Mouse (Mus musculus) MEL (cell line): ENCODE measurements around the gene Mettl1. TPM values are rescaled to one million over a fixed set of nuclear protein-coding genes. Genes with fewer than 3 reads are reported as not detected.

Source experiments
- DNase-seq: peaks from one replicate; pipeline ENCODE4 v3.0.0; 2011; ENCODE audit warnings: low read depth, low spot score
- H3K27ac ChIP-seq: 2 replicates; pipeline ENCODE4 v1.5.1; 2012; ENCODE audit warnings: low read depth, mild to moderate bottlenecking, control low read depth, low read length, moderate library complexity; ENCODE audit not compliant: control insufficient read depth
- H3K27me3 ChIP-seq, 2 experiments: fragments of 150-350 bp in 1 of 2; sonication (generic) in 1 of 2; 2 replicates each; pipeline ENCODE4 v1.6.1; 2012; ENCODE audit warnings: low read length in 2 of 2, mild to moderate bottlenecking in 2 of 2, improper control_type of control experiment in 1 of 2, moderate library complexity in 1 of 2; ENCODE audit not compliant: insufficient read depth in 2 of 2, control insufficient read depth in 1 of 2
- H3K36me3 ChIP-seq, 2 experiments: 2 replicates each; pipeline ENCODE4 v1.6.1; 2012 to 2014; ENCODE audit warnings: low read length in 2 of 2, improper control_type of control experiment in 1 of 2, inconsistent platforms in 1 of 2, mild to moderate bottlenecking in 1 of 2; ENCODE audit not compliant: insufficient read depth in 2 of 2, control insufficient read depth in 1 of 2
- H3K4me1 ChIP-seq, 2 experiments: fragments of 150-350 bp in 1 of 2; sonication (generic) in 1 of 2; 2 replicates each; pipeline ENCODE4 v1.6.1; 2012; ENCODE audit warnings: low read length in 2 of 2, improper control_type of control experiment in 1 of 2, mild to moderate bottlenecking in 1 of 2; ENCODE audit not compliant: insufficient read depth in 2 of 2, control insufficient read depth in 1 of 2
- H3K4me3 ChIP-seq, 2 experiments: fragments of 150-350 bp in 1 of 2; sonication (generic) in 1 of 2; 2 replicates each; pipeline ENCODE4 v1.5.1; 2012; ENCODE audit warnings: low read depth in 2 of 2, low read length in 2 of 2, mild to moderate bottlenecking in 2 of 2, moderate library complexity in 2 of 2, control low read depth in 1 of 2, improper control_type of control experiment in 1 of 2; ENCODE audit not compliant: control insufficient read depth in 1 of 2, insufficient read depth in 1 of 2
- H3K79me2 ChIP-seq: 2 replicates; pipeline ENCODE4 v1.6.1; 2012; ENCODE audit warnings: mild to moderate bottlenecking, low read length, moderate library complexity; ENCODE audit not compliant: control insufficient read depth, poor library complexity, insufficient read depth
- H3K9ac ChIP-seq: 2 replicates; pipeline ENCODE4 v1.6.1; 2012; ENCODE audit warnings: low read depth, mild to moderate bottlenecking, control low read depth, low read length, moderate library complexity; ENCODE audit not compliant: control insufficient read depth, poor library complexity, severe bottlenecking
- H3K9me3 ChIP-seq: fragments of 150-350 bp; sonication (generic); replicated peaks from 2 replicates; pipeline ENCODE4 v1.6.1; 2012; ENCODE audit warnings: mild to moderate bottlenecking, low read length, improper control_type of control experiment, moderate library complexity; ENCODE audit not compliant: insufficient read depth
- CHD1 ChIP-seq: IDR thresholded peaks from 2 replicates; pipeline ENCODE4 v1.6.1; 2012; ENCODE audit warnings: low read depth, mild to moderate bottlenecking, inconsistent platforms, low read length, improper control_type of control experiment
- CTCF ChIP-seq, 3 experiments: IDR thresholded peaks in 2 of 3; conservative IDR thresholded peaks in 1 of 3; 2 replicates each; pipeline ENCODE4 v1.5.1; 2011 to 2012; ENCODE audit warnings: low read length in 3 of 3, low read depth in 2 of 3, mild to moderate bottlenecking in 2 of 3, improper control_type of control experiment in 1 of 3, inconsistent platforms in 1 of 3, mixed read lengths in 1 of 3, moderate library complexity in 1 of 3; ENCODE audit not compliant: control insufficient read depth in 1 of 3, insufficient read depth in 1 of 3, poor library complexity in 1 of 3, severe bottlenecking in 1 of 3
- E2F4 ChIP-seq: IDR thresholded peaks from 2 replicates; pipeline ENCODE4 v1.6.1; 2011; ENCODE audit warnings: low read depth, low read length, improper control_type of control experiment, borderline replicate concordance
- ELF1 ChIP-seq: IDR thresholded peaks from 2 replicates; pipeline ENCODE4 v1.6.1; 2014; ENCODE audit warnings: low read depth, mild to moderate bottlenecking, inconsistent platforms, low read length, improper control_type of control experiment, moderate library complexity
- ETS1 ChIP-seq: IDR thresholded peaks from 2 replicates; pipeline ENCODE4 v1.6.1; 2012; ENCODE audit warnings: low read depth, mild to moderate bottlenecking, inconsistent platforms, low read length, improper control_type of control experiment, moderate library complexity
- GABPA ChIP-seq: IDR thresholded peaks from 2 replicates; pipeline ENCODE4 v1.6.1; 2012; ENCODE audit warnings: low read depth, mild to moderate bottlenecking, inconsistent platforms, low read length, improper control_type of control experiment, moderate library complexity
- GATA1 ChIP-seq: IDR thresholded peaks from 2 replicates; pipeline ENCODE4 v1.6.1; 2011; ENCODE audit warnings: low read depth, low read length, improper control_type of control experiment
- HCFC1 ChIP-seq: IDR thresholded peaks from 2 replicates; pipeline ENCODE4 v1.6.1; 2012; ENCODE audit warnings: low read depth, mild to moderate bottlenecking, inconsistent platforms, low read length, improper control_type of control experiment, moderate library complexity
- KAT2A ChIP-seq: conservative IDR thresholded peaks from 2 replicates; pipeline ENCODE4 v1.6.1; 2012; ENCODE audit warnings: low read depth, low read length, improper control_type of control experiment, inconsistent platforms
- MAFK ChIP-seq: IDR thresholded peaks from 2 replicates; pipeline ENCODE4 v1.6.1; 2011; ENCODE audit warnings: low read depth, mild to moderate bottlenecking, low read length, improper control_type of control experiment, borderline replicate concordance
- MAX ChIP-seq: IDR thresholded peaks from 2 replicates; pipeline ENCODE4 v1.6.1; 2011; ENCODE audit warnings: low read length, improper control_type of control experiment
- MXI1 ChIP-seq: IDR thresholded peaks from 2 replicates; pipeline ENCODE4 v1.6.1; 2011; ENCODE audit warnings: mild to moderate bottlenecking, low read depth, low read length, improper control_type of control experiment
- MYC ChIP-seq: IDR thresholded peaks from 2 replicates; pipeline ENCODE4 v1.6.1; 2011; ENCODE audit warnings: low read depth, mild to moderate bottlenecking, low read length, improper control_type of control experiment, moderate library complexity
- NELFE ChIP-seq: IDR thresholded peaks from 2 replicates; pipeline ENCODE4 v1.6.1; 2011; ENCODE audit warnings: low read depth, low read length, improper control_type of control experiment
- POLR2AphosphoS2 ChIP-seq: IDR thresholded peaks from 2 replicates; pipeline ENCODE4 v1.6.1; 2011; ENCODE audit warnings: low read length, improper control_type of control experiment
- RAD21 ChIP-seq: IDR thresholded peaks from 2 replicates; pipeline ENCODE4 v1.6.1; 2011; ENCODE audit warnings: mild to moderate bottlenecking, low read depth, low read length, improper control_type of control experiment
- RCOR1 ChIP-seq: IDR thresholded peaks from 2 replicates; pipeline ENCODE4 v1.6.1; 2012; ENCODE audit warnings: low read depth, mild to moderate bottlenecking, inconsistent platforms, low read length, improper control_type of control experiment
- SIN3A ChIP-seq: IDR thresholded peaks from 2 replicates; pipeline ENCODE4 v1.6.1; 2012; ENCODE audit warnings: low read length, improper control_type of control experiment, inconsistent platforms
- SMC3 ChIP-seq: IDR thresholded peaks from 2 replicates; pipeline ENCODE4 v1.6.1; 2011; ENCODE audit warnings: low read depth, low read length, improper control_type of control experiment
- TAL1 ChIP-seq: IDR thresholded peaks from 2 replicates; pipeline ENCODE4 v1.6.1; 2012; ENCODE audit warnings: mild to moderate bottlenecking, inconsistent platforms, low read length, moderate library complexity, mixed read lengths
- TBP ChIP-seq: IDR thresholded peaks from 2 replicates; pipeline ENCODE4 v1.8.0; 2011; ENCODE audit warnings: low read depth, low read length, improper control_type of control experiment
- TCF12 ChIP-seq: IDR thresholded peaks from 2 replicates; pipeline ENCODE4 v1.6.1; 2014; ENCODE audit warnings: low read depth, mild to moderate bottlenecking, inconsistent platforms, low read length, improper control_type of control experiment, moderate library complexity
- UBTF ChIP-seq: IDR thresholded peaks from 2 replicates; pipeline ENCODE4 v1.6.1; 2012; ENCODE audit warnings: low read depth, mild to moderate bottlenecking, inconsistent platforms, low read length, improper control_type of control experiment, moderate library complexity, borderline replicate concordance; ENCODE audit not compliant: insufficient read depth
- USF2 ChIP-seq, 2 experiments: IDR thresholded peaks; 2 replicates each; pipeline ENCODE4 v1.6.1; 2011 to 2012; ENCODE audit warnings: improper control_type of control experiment in 2 of 2, low read length in 2 of 2, borderline replicate concordance in 1 of 2, inconsistent platforms in 1 of 2, low read depth in 1 of 2, mild to moderate bottlenecking in 1 of 2; ENCODE audit not compliant: insufficient read depth in 1 of 2
- ZC3H11A ChIP-seq: IDR thresholded peaks from 2 replicates; pipeline ENCODE4 v1.6.1; 2012; ENCODE audit warnings: low read depth, mild to moderate bottlenecking, inconsistent platforms, low read length, improper control_type of control experiment
- ZMIZ1 ChIP-seq: IDR thresholded peaks from 2 replicates; pipeline ENCODE4 v1.6.1; 2012; ENCODE audit warnings: low read depth, mild to moderate bottlenecking, inconsistent platforms, low read length, improper control_type of control experiment, moderate library complexity
- polyA plus RNA-seq, 2 experiments: library from polyadenylated mRNA; stranded (reverse) in 1 of 2; unstranded in 1 of 2; fragments of >175 nt in 1 of 2; fragments of >200 nt in 1 of 2; gene quantifications; 2 replicates each; pipeline versions ENCODE4 v1.2.1 to v1.2.4; 2012; ENCODE audit warnings: low replicate concordance in 2 of 2, low read depth in 1 of 2; ENCODE audit not compliant: insufficient read length in 2 of 2, insufficient read depth in 1 of 2, missing spikeins in 1 of 2
- total RNA-seq: library from RNA; depleted of rRNA; stranded (reverse); fragments of 300-350 nt; gene quantifications from 2 replicates; pipeline ENCODE4 v1.2.3, GENCODE M21; 2012

The Mettl1 gene
- total and polyA plus RNA-seq, 3 experiments: 35.3 to 67.3 TPM; not detected in 1

GRCm38 (mm10) chr10:127077515-127077914 is 36.3 kb downstream of the Mettl1 start:
- no peak for DNase-seq

GRCm38 (mm10) chr10:127078001-127078676 is 36.9 kb downstream of the Mettl1 start:
- Histone ChIP-seq H3K9me3 (no peaks in the 10 kb centered on the region), H3K27me3 (no peaks in the 10 kb centered on the region), H3K9ac (no peak overlapping the region), H3K4me3 (no peak overlapping the region), H3K4me1 (no peaks in the 10 kb centered on the region), H3K79me2 (no peaks in the 10 kb centered on the region), H3K36me3 (no peaks in the 10 kb centered on the region), H3K27ac (no peak overlapping the region)
- TF ChIP-seq SIN3A (no peak), NELFE (no peak), MYC (no peak), HCFC1 (no peak), CHD1 (no peak), MAX (no peak), POLR2AphosphoS2 (no peak), GATA1 (no peak), USF2 (IDR thresholded peaks at IDR 0.05; ENCODE audit: borderline replicate concordance in 1 of 2, insufficient read depth in 1 of 2, low read depth in 1 of 2, low read length in 2 of 2) (no peak), ELF1 (no peak), UBTF (no peak), E2F4 (no peak), TBP (no peak), ZC3H11A (no peak), RAD21 (no peak)
- DNase-seq: no peak

More at GRCm38 (mm10) chr10:127077515-127077914, 36.3 kb downstream of the Mettl1 start:
- Histone ChIP-seq H3K9ac (no peak overlapping the region), H3K27me3 (no peaks in the 10 kb centered on the region), H3K9me3 (no peaks in the 10 kb centered on the region), H3K4me3 (no peak overlapping the region), H3K79me2 (no peaks in the 10 kb centered on the region), H3K27ac (no peak overlapping the region), H3K4me1 (no peaks in the 10 kb centered on the region), H3K36me3 (no peaks in the 10 kb centered on the region)
- TF ChIP-seq ETS1 (no peak), GABPA (no peak), RAD21 (no peak), ZMIZ1 (no peak), TCF12 (no peak), MXI1 (no peak), MAFK (no peak), KAT2A (no peak), RCOR1 (no peak), HCFC1 (no peak), CTCF (IDR thresholded peaks at IDR 0.05 in 2 of 3, conservative IDR thresholded peaks at IDR 0.05 in 1 of 3; ENCODE audit: control insufficient read depth in 1 of 3, insufficient read depth in 1 of 3, low read depth in 2 of 3, low read length in 3 of 3, poor library complexity in 1 of 3, severe bottlenecking in 1 of 3) (no peak), SMC3 (no peak), TAL1 (no peak)
